ENCODE assay signal across 19 mouse cellular contexts in the genomic region with DNA sequence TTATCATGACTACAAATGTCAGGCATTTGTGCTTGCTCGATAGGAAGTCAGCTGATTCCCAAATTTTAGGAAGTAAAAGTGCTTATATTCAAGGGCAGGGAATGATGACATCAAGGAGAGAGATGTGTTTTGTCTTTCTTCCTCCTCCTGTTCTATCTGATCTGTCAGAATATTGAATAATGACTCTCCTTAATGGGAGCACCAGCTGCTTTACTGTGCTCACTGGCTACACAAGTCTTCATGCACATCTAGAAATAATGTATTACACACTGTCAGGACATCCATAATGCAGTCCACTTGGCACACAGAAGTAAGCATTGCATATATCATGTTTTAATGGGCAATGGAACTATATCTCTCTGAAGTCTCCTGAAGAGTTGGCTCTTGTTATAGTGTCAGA. TPM values are rescaled to one million over a fixed set of nuclear protein-coding genes. Genes with fewer than 3 reads are reported as not detected.
"Had no signal": no experiment of that assay in that cellular context is flagged by ENCODE, and none has a peak within 500 bp of the region (broad histone marks: within the 10 kb centered on the region; RNA-seq: fewer than 3 reads in every experiment).

No protein-coding gene starts in this region.

- H3K4me2 ChIP-seq: lung, embryonic 14.5 days; midbrain, embryonic 12.5 days had no signal

- H3K27ac ChIP-seq: midbrain, embryonic 10.5 days; midbrain, embryonic 12.5 days had no signal

- H3K36me3 ChIP-seq: midbrain, embryonic 10.5 days; midbrain, embryonic 12.5 days had no signal

- H3K4me3 ChIP-seq: midbrain, embryonic 10.5 days; midbrain, embryonic 12.5 days; myocyte had no signal

- H3K4me1 ChIP-seq: midbrain, embryonic 12.5 days had no signal

- H3K9me3 ChIP-seq: midbrain, embryonic 10.5 days; midbrain, embryonic 12.5 days had no signal

- DNase-seq: lung, adult 18-20 months; lung, embryonic 14.5 days; lung, postnatal 10 days; lung, postnatal 4 days; midbrain, embryonic 14.5 days; retina, postnatal 1 day; right cerebral cortex, adult 18-20 months; right cerebral cortex, postnatal 25 days; right cerebral cortex, postnatal 4 days; spleen, adult 18-20 months; thymus, adult 18-20 months; thymus, postnatal 14 days; thymus, postnatal 36 days had no signal

- ATAC-seq: midbrain, embryonic 16.5 days had no signal

- H3K9ac ChIP-seq: lung, embryonic 14.5 days; midbrain, embryonic 12.5 days had no signal

- H3K27me3 ChIP-seq: midbrain, embryonic 12.5 days had no signal

RNA-seq across cellular contexts. Expression of gene Luzp2, which starts 17.6 kb away (rescaled TPM):
- polyA plus RNA-seq: liver, embryonic 16.5 days; myocyte; small intestine, adult 2 months had no signal
